Mouse (Mus musculus) MEL (cell line): Measurements from ENCODE around the gene Nuf2. TPM values are rescaled to one million over a fixed set of nuclear protein-coding genes. Genes with fewer than 3 reads are reported as not detected.

ENCODE experiments used
- DNase-seq: peaks from one replicate; pipeline ENCODE4 v3.0.0; 2011; ENCODE audit warnings: low read depth, low spot score
- H3K27ac ChIP-seq: 2 replicates; pipeline ENCODE4 v1.5.1; 2012; ENCODE audit warnings: low read depth, mild to moderate bottlenecking, control low read depth, low read length, moderate library complexity; ENCODE audit not compliant: control insufficient read depth
- H3K27me3 ChIP-seq, 2 experiments: fragments of 150-350 bp in 1 of 2; sonication (generic) in 1 of 2; 2 replicates each; pipeline ENCODE4 v1.6.1; 2012; ENCODE audit warnings: low read length in 2 of 2, mild to moderate bottlenecking in 2 of 2, improper control_type of control experiment in 1 of 2, moderate library complexity in 1 of 2; ENCODE audit not compliant: insufficient read depth in 2 of 2, control insufficient read depth in 1 of 2
- H3K36me3 ChIP-seq, 2 experiments: 2 replicates each; pipeline ENCODE4 v1.6.1; 2012 to 2014; ENCODE audit warnings: low read length in 2 of 2, improper control_type of control experiment in 1 of 2, inconsistent platforms in 1 of 2, mild to moderate bottlenecking in 1 of 2; ENCODE audit not compliant: insufficient read depth in 2 of 2, control insufficient read depth in 1 of 2
- H3K4me1 ChIP-seq, 2 experiments: fragments of 150-350 bp in 1 of 2; sonication (generic) in 1 of 2; 2 replicates each; pipeline ENCODE4 v1.6.1; 2012; ENCODE audit warnings: low read length in 2 of 2, improper control_type of control experiment in 1 of 2, mild to moderate bottlenecking in 1 of 2; ENCODE audit not compliant: insufficient read depth in 2 of 2, control insufficient read depth in 1 of 2
- H3K4me3 ChIP-seq, 2 experiments: fragments of 150-350 bp in 1 of 2; sonication (generic) in 1 of 2; 2 replicates each; pipeline ENCODE4 v1.5.1; 2012; ENCODE audit warnings: low read depth in 2 of 2, low read length in 2 of 2, mild to moderate bottlenecking in 2 of 2, moderate library complexity in 2 of 2, control low read depth in 1 of 2, improper control_type of control experiment in 1 of 2; ENCODE audit not compliant: control insufficient read depth in 1 of 2, insufficient read depth in 1 of 2
- H3K79me2 ChIP-seq: 2 replicates; pipeline ENCODE4 v1.6.1; 2012; ENCODE audit warnings: mild to moderate bottlenecking, low read length, moderate library complexity; ENCODE audit not compliant: control insufficient read depth, poor library complexity, insufficient read depth
- H3K9ac ChIP-seq: 2 replicates; pipeline ENCODE4 v1.6.1; 2012; ENCODE audit warnings: low read depth, mild to moderate bottlenecking, control low read depth, low read length, moderate library complexity; ENCODE audit not compliant: control insufficient read depth, poor library complexity, severe bottlenecking
- H3K9me3 ChIP-seq: fragments of 150-350 bp; sonication (generic); replicated peaks from 2 replicates; pipeline ENCODE4 v1.6.1; 2012; ENCODE audit warnings: mild to moderate bottlenecking, low read length, improper control_type of control experiment, moderate library complexity; ENCODE audit not compliant: insufficient read depth
- CHD1 ChIP-seq: IDR thresholded peaks from 2 replicates; pipeline ENCODE4 v1.6.1; 2012; ENCODE audit warnings: low read depth, mild to moderate bottlenecking, inconsistent platforms, low read length, improper control_type of control experiment
- CTCF ChIP-seq, 3 experiments: IDR thresholded peaks in 2 of 3; conservative IDR thresholded peaks in 1 of 3; 2 replicates each; pipeline ENCODE4 v1.5.1; 2011 to 2012; ENCODE audit warnings: low read length in 3 of 3, low read depth in 2 of 3, mild to moderate bottlenecking in 2 of 3, improper control_type of control experiment in 1 of 3, inconsistent platforms in 1 of 3, mixed read lengths in 1 of 3, moderate library complexity in 1 of 3; ENCODE audit not compliant: control insufficient read depth in 1 of 3, insufficient read depth in 1 of 3, poor library complexity in 1 of 3, severe bottlenecking in 1 of 3
- E2F4 ChIP-seq: IDR thresholded peaks from 2 replicates; pipeline ENCODE4 v1.6.1; 2011; ENCODE audit warnings: low read depth, low read length, improper control_type of control experiment, borderline replicate concordance
- EP300 ChIP-seq, 2 experiments: IDR thresholded peaks; 2 replicates each; pipeline ENCODE4 v1.6.1; 2011; ENCODE audit warnings: improper control_type of control experiment in 2 of 2, low read length in 2 of 2, low read depth in 1 of 2, mild to moderate bottlenecking in 1 of 2
- ETS1 ChIP-seq: IDR thresholded peaks from 2 replicates; pipeline ENCODE4 v1.6.1; 2012; ENCODE audit warnings: low read depth, mild to moderate bottlenecking, inconsistent platforms, low read length, improper control_type of control experiment, moderate library complexity
- GATA1 ChIP-seq: IDR thresholded peaks from 2 replicates; pipeline ENCODE4 v1.6.1; 2011; ENCODE audit warnings: low read depth, low read length, improper control_type of control experiment
- MAFK ChIP-seq: IDR thresholded peaks from 2 replicates; pipeline ENCODE4 v1.6.1; 2011; ENCODE audit warnings: low read depth, mild to moderate bottlenecking, low read length, improper control_type of control experiment, borderline replicate concordance
- MAZ ChIP-seq: IDR thresholded peaks from 2 replicates; pipeline ENCODE4 v1.6.1; 2012; ENCODE audit warnings: low read depth, mild to moderate bottlenecking, inconsistent platforms, low read length, improper control_type of control experiment
- MYC ChIP-seq: IDR thresholded peaks from 2 replicates; pipeline ENCODE4 v1.6.1; 2011; ENCODE audit warnings: low read depth, mild to moderate bottlenecking, low read length, improper control_type of control experiment, moderate library complexity
- POLR2A ChIP-seq, 2 experiments: IDR thresholded peaks; 2 replicates each; pipeline ENCODE4 v1.6.1; 2011 to 2012; ENCODE audit warnings: low read length in 2 of 2, mild to moderate bottlenecking in 2 of 2, control low read depth in 1 of 2, improper control_type of control experiment in 1 of 2, low read depth in 1 of 2, moderate library complexity in 1 of 2; ENCODE audit not compliant: control insufficient read depth in 1 of 2, insufficient read depth in 1 of 2, poor library complexity in 1 of 2
- RCOR1 ChIP-seq: IDR thresholded peaks from 2 replicates; pipeline ENCODE4 v1.6.1; 2012; ENCODE audit warnings: low read depth, mild to moderate bottlenecking, inconsistent platforms, low read length, improper control_type of control experiment
- SMC3 ChIP-seq: IDR thresholded peaks from 2 replicates; pipeline ENCODE4 v1.6.1; 2011; ENCODE audit warnings: low read depth, low read length, improper control_type of control experiment
- TBP ChIP-seq: IDR thresholded peaks from 2 replicates; pipeline ENCODE4 v1.8.0; 2011; ENCODE audit warnings: low read depth, low read length, improper control_type of control experiment
- TCF12 ChIP-seq: IDR thresholded peaks from 2 replicates; pipeline ENCODE4 v1.6.1; 2014; ENCODE audit warnings: low read depth, mild to moderate bottlenecking, inconsistent platforms, low read length, improper control_type of control experiment, moderate library complexity
- USF2 ChIP-seq, 2 experiments: IDR thresholded peaks; 2 replicates each; pipeline ENCODE4 v1.6.1; 2011 to 2012; ENCODE audit warnings: improper control_type of control experiment in 2 of 2, low read length in 2 of 2, borderline replicate concordance in 1 of 2, inconsistent platforms in 1 of 2, low read depth in 1 of 2, mild to moderate bottlenecking in 1 of 2; ENCODE audit not compliant: insufficient read depth in 1 of 2
- ZMIZ1 ChIP-seq: IDR thresholded peaks from 2 replicates; pipeline ENCODE4 v1.6.1; 2012; ENCODE audit warnings: low read depth, mild to moderate bottlenecking, inconsistent platforms, low read length, improper control_type of control experiment, moderate library complexity
- polyA plus RNA-seq, 2 experiments: library from polyadenylated mRNA; stranded (reverse) in 1 of 2; unstranded in 1 of 2; fragments of >175 nt in 1 of 2; fragments of >200 nt in 1 of 2; gene quantifications; 2 replicates each; pipeline versions ENCODE4 v1.2.1 to v1.2.4; 2012; ENCODE audit warnings: low replicate concordance in 2 of 2, low read depth in 1 of 2; ENCODE audit not compliant: insufficient read length in 2 of 2, insufficient read depth in 1 of 2, missing spikeins in 1 of 2
- total RNA-seq: library from RNA; depleted of rRNA; stranded (reverse); fragments of 300-350 nt; gene quantifications from 2 replicates; pipeline ENCODE4 v1.2.3, GENCODE M21; 2012

Nuf2 gene
- total and polyA plus RNA-seq, 3 experiments = 34.7 to 99.2 (median 44.4) TPM

DNA sequence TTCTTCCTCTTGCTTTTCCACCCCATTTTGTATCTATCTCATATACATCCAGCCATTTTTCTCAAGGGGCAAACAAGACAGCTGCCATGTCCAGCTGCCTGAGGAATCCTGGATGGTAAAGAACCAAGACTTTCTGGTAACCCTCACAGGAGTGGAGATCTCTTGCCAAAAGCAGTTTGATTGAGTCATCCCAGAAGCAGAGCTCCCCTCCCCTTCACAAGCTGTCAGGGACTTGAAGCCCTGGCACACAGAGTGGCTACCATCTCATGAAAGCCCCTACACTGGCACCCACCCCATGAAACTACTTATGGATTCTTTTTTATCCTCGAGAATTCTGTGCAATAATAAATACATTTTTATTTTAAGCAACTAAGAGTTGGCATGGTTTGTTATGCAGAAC, 39.7 kb downstream of the Nuf2 start:
- H3K27me3 ChIP-seq = no peaks in the 10 kb centered on the region; a peak in 1 of 4 replicates
- no peak for TF ChIP-seq ZMIZ1
- no peak for TF ChIP-seq E2F4
- TF ChIP-seq GATA1 = no peak
- no peak for TF ChIP-seq EP300 (IDR thresholded peaks at IDR 0.05; ENCODE audit: low read depth in 1 of 2, low read length in 2 of 2)
- TF ChIP-seq MYC = no peak
- no peak for TF ChIP-seq POLR2A (IDR thresholded peaks at IDR 0.05; ENCODE audit: control insufficient read depth in 1 of 2, insufficient read depth in 1 of 2, low read depth in 1 of 2, low read length in 2 of 2, poor library complexity in 1 of 2)
- no peak for TF ChIP-seq CHD1
- TF ChIP-seq SMC3 = no peak
- H3K9me3 ChIP-seq = no peaks in the 10 kb centered on the region
- no peak overlapping the region for H3K9ac ChIP-seq
- H3K79me2 ChIP-seq = no peaks in the 10 kb centered on the region
- H3K36me3 ChIP-seq = 0 out of 4 replicates have a peak, but pooled peaks cover 0 to 2% of the 10 kb centered on the region in 2 experiments
- H3K27ac ChIP-seq = no peak overlapping the region
- no peaks in the 10 kb centered on the region for H3K4me1 ChIP-seq
- no peak overlapping the region for H3K4me3 ChIP-seq
- DNase-seq = no peak

- Histone ChIP-seq H3K4me1 (no peaks in the 10 kb centered on the region), H3K9me3 (no peaks in the 10 kb centered on the region), H3K27ac (no peak overlapping the region), H3K36me3 (no peaks in the 10 kb centered on the region), H3K79me2 (no peaks in the 10 kb centered on the region), H3K4me3 (no peak overlapping the region), H3K9ac (no peak overlapping the region), H3K27me3 (no peaks in the 10 kb centered on the region; a peak in 1 of 4 replicates)
- TF ChIP-seq RCOR1 (no peak), TBP (no peak), MAZ (no peak), ZMIZ1 (no peak), ETS1 (no peak), MAFK (no peak), TCF12 (no peak), POLR2A (IDR thresholded peaks at IDR 0.05; ENCODE audit: control insufficient read depth in 1 of 2, insufficient read depth in 1 of 2, low read depth in 1 of 2, low read length in 2 of 2, poor library complexity in 1 of 2) (no peak), CHD1 (no peak), USF2 (IDR thresholded peaks at IDR 0.05; ENCODE audit: borderline replicate concordance in 1 of 2, insufficient read depth in 1 of 2, low read depth in 1 of 2, low read length in 2 of 2) (no peak), CTCF (IDR thresholded peaks at IDR 0.05 in 2 of 3, conservative IDR thresholded peaks at IDR 0.05 in 1 of 3; ENCODE audit: control insufficient read depth in 1 of 3, insufficient read depth in 1 of 3, low read depth in 2 of 3, low read length in 3 of 3, poor library complexity in 1 of 3, severe bottlenecking in 1 of 3) (no peak)
- DNase-seq = no peak
Observed at GRCm38 (mm10) chr1:169485408-169485885, 45.8 kb downstream of the Nuf2 start.
